Mouse (Mus musculus) lung, adult 2 months (tissue): ENCODE results near the gene A830031A19Rik. TPM values are rescaled to one million over a fixed set of nuclear protein-coding genes. Genes with fewer than 3 reads are reported as not detected.

Experiments used
- DNase-seq: peaks from one replicate; pipeline ENCODE4 v3.0.0; 2022
- H3K4me1 ChIP-seq: fragments of 200-500 bp; 2 replicates; pipeline ENCODE4 v1.6.1; 2011; ENCODE audit warnings: low read length; ENCODE audit not compliant: control insufficient read depth, insufficient read depth
- H3K4me3 ChIP-seq: fragments of 200-500 bp; replicated peaks from 2 replicates; pipeline ENCODE3; 2011; ENCODE audit warnings: low read depth, mild to moderate bottlenecking, control low read depth, low read length; ENCODE audit errors: extremely low read depth
- CTCF ChIP-seq: fragments of 200-500 bp; IDR thresholded peaks from 2 replicates; pipeline ENCODE4 v1.5.1; 2011; ENCODE audit warnings: mild to moderate bottlenecking, low read length, control low read depth; ENCODE audit not compliant: insufficient read depth
- POLR2A ChIP-seq: fragments of 200-500 bp; IDR thresholded peaks from 2 replicates; pipeline ENCODE4 v1.6.1; 2011; ENCODE audit warnings: low read depth, mild to moderate bottlenecking, control low read depth, low read length, borderline replicate concordance; ENCODE audit errors: extremely low read depth
- WGBS: fragments of 180-500 bp; shearing (Covaris S2); methylation state at CpG from one replicate; pipeline ENCODE4 v1.1.7; 2018; 5-methylcytosine and 5-hydroxymethylcytosine counted together
- polyA plus RNA-seq: library from polyadenylated mRNA; depleted of rRNA; stranded (reverse); fragments of >200 nt; gene quantifications from 2 replicates; pipeline ENCODE4 v1.2.3, GENCODE M21; 2012; rRNA removed

The A830031A19Rik gene
- polyA plus RNA-seq, 1 experiment, result not detected

DNA sequence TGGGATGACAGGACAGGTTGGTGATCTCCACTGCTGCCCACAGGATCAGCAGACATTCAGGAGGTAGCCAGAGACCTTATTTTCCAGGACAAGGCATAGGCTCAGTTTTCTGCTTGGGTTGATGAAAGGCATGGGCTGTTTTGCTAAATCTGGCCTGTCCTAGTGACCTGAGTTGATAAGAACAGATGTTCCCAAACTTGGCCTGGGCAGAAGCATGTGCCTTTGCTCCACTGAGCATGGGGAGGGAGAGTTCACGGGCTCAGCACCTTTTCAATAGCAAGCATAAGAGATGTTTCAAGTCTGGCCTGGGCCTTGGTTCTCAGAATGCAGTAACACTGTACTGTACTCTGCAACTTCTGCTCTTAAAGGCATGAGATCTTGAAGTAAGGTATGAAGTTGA is 54.1 kb downstream of the A830031A19Rik start:
- Histone ChIP-seq H3K4me3 (no peak overlapping the region), H3K4me1 (no peaks in the 10 kb centered on the region)
- DNase-seq, result no peak
- 68% methylated on average over 1 of the region's 1 CpGs for WGBS
- no peak for TF ChIP-seq POLR2A
- TF ChIP-seq CTCF, result no peak

DNA sequence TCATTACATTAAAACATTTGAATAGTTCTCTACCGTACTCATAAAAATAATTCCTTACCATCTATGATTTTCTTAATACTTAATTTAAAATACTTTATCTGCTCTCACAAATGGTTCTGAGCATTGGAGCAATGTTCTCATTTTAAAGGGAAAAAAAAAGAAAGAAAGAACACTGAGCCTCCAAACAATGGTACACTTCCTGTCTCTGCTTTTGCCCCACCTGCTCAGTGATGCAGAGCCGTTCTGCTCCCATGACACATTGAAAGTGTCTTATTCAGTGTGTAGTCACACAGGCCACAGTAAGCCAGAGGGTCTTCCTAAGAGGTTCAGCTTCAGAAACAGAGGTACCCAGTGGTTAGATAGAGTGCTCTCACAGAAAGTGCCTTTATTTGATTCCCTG is 56.1 kb downstream of the A830031A19Rik start:
- TF ChIP-seq POLR2A (no peak), CTCF (no peak)
- H3K4me1 ChIP-seq, result no peaks in the 10 kb centered on the region
- DNase-seq, result no peak
- WGBS, result 64% methylated on average over 2 of the region's 2 CpGs
- H3K4me3 ChIP-seq, result no peak overlapping the region

DNA sequence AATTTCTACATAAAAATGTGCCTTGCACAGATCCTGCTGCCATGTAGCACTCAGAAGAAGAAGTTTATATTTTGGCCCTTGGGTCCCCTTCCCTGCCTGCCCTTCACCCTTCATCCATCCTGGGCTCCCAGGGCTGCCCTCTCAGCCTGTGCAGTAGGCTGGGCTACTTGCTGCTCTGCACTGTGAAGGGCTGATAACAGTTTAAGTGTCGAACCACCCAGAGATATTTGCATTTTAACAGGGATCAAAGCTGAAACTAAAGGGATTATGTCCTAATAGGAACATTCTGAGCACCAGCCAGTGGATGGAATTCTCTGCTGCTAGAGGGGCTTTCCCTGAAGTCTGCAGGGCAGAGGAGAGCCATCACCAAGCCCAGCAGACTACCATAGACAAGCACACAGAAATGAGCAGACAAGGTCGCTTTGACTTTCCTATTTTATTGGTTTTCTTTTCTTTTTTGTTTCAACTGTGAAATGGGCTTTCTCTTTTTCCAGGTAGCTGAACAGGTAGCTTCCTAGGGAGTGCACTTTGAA is 58.1 kb downstream of the A830031A19Rik start:
- no peak for DNase-seq
- no peak for TF ChIP-seq POLR2A
- no peak for TF ChIP-seq CTCF
- Histone ChIP-seq H3K4me1 (no peaks in the 10 kb centered on the region), H3K4me3 (no peak overlapping the region)
- 35% methylated on average over 2 of the region's 2 CpGs for WGBS

DNA sequence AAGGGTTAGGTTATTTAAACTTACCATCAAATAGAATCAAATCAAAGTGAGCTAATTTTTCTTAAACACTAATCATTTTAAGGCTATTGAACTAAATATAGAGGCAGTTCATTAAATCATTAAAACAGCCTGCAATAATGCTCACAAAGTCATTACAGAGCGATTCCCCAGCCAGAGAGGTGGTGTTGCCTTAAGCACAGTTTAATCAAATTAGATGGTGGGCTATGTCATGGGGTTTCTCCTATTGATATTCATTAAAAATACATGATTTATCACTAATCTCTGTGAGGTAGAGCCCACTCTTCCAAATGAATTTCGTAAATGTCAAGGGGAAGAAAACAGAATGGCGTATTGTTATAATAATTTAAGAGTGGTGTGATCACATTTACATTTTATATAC is 58.8 kb downstream of the A830031A19Rik start:
- Histone ChIP-seq H3K4me1 (no peaks in the 10 kb centered on the region), H3K4me3 (no peak overlapping the region)
- 84% methylated on average over 3 of the region's 3 CpGs for WGBS
- TF ChIP-seq CTCF (no peak), POLR2A (no peak)
- no peak for DNase-seq

- no peak for TF ChIP-seq POLR2A
- Histone ChIP-seq H3K4me1 (no peaks in the 10 kb centered on the region), H3K4me3 (no peak overlapping the region)
- no peak for DNase-seq
- WGBS, result 68% methylated on average over 5 of the region's 5 CpGs
These were observed 60.2 kb downstream of the A830031A19Rik start for GRCm38 (mm10) chr11:24014642-24015041.

DNA sequence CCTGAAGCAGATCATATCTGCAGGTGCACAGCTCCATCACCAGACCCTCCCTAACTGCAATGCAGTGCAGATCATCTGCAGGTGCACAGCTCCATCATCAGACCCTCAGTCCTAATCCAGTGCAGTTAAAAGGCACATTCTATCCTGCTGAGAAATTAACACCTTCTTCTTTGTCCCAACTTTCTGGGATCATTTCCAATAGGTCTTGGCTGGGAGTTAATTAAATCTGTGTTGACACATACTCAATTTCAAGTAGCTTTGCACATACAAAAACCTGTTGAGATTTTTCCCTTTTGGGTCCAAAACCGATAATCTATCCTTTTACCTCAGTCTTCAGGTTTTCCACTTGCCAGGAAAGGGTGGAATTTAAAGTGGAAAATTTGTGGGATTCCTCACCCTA is 62.6 kb downstream of the A830031A19Rik start:
- TF ChIP-seq POLR2A, result no peak
- WGBS, result 63% methylated on average over 1 of the region's 1 CpGs
- DNase-seq, result no peak
- H3K4me3 ChIP-seq, result no peak overlapping the region
- H3K4me1 ChIP-seq, result no peaks in the 10 kb centered on the region

DNA sequence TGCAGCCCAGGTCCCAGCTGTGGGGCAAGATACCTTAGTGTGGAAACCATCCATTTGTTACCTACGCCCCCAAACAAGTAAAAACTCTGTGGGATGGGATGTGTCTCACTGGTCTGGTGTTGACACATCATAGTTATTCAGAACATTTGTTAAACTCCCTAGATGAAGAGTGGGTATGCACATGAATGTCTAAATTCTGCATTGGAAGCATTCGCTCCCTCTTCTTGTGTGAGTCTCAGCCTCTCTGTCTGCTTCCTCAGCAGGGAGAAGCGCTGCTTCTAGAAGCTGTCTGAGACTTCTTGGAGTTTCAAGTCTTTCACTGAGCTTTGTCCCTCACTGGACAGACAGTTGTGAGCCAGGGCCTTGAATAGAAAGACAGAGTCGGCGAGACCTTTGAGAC is 65.9 kb downstream of the A830031A19Rik start:
- 85% methylated on average over 5 of the region's 5 CpGs for WGBS
- no peak for TF ChIP-seq CTCF
- no peak for TF ChIP-seq POLR2A

DNA sequence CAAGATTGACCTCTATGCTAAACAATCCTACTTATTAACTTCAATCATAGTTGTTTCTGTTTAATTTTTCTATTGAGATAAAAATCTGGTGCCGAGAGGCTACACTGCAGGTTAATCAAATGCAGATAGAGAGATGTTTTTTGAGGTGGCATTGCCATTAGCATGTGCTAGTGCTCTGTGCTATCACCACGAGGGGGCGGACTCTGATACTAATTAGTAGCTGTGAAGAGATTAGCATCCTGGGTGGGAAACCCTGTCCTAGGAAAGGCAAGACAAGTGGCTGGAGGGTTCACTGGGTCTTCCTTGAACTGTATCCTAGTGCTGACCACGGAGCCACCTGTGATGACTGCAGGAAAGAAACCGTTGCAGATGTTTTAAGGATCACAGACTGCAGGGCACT is 66.6 kb downstream of the A830031A19Rik start:
- H3K4me3 ChIP-seq, result no peak overlapping the region
- 36% methylated on average over 5 of the region's 5 CpGs for WGBS
- DNase-seq, result no peak
- TF ChIP-seq CTCF, result no peak
- TF ChIP-seq POLR2A, result no peak
- no peaks in the 10 kb centered on the region for H3K4me1 ChIP-seq

More for the DNA sequence above, 65.9 kb downstream of the A830031A19Rik start:
- Histone ChIP-seq H3K4me1 (no peaks in the 10 kb centered on the region), H3K4me3 (no peak overlapping the region)
- no peak for DNase-seq

- Histone ChIP-seq H3K4me1 (no peaks in the 10 kb centered on the region), H3K4me3 (no peak overlapping the region)
- WGBS, result 79% methylated on average over 15 of the region's 15 CpGs
- no peak for DNase-seq
- no peak for TF ChIP-seq CTCF
- no peak for TF ChIP-seq POLR2A
These were observed 69.3 kb downstream of the A830031A19Rik start for GRCm38 (mm10) chr11:24005445-24006156.

DNA sequence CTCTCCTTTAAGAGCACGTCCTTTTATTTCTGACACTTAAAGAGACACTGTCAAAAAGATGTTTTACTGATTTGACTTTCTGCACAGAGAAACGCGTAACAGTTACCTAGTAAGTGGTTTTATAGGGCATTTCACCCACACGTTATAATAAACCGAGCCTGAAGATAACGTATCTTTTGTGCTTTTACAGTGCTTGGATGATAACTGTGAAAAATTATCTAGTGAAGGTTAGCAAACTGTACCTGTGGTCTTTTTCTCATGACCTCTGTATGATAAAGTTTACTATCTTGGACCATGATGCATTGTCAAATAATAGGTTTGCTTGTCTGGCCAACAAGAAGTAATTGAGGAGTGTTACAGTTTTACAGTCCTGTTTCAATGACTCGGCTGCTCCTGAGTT is 74.2 kb downstream of the A830031A19Rik start:
- WGBS, result 51% methylated on average over 7 of the region's 7 CpGs
- no peak overlapping the region for H3K4me3 ChIP-seq
- TF ChIP-seq POLR2A (no peak), CTCF (no peak)
- no peak for DNase-seq
- no peaks in the 10 kb centered on the region for H3K4me1 ChIP-seq

Other genes with a start within 250 kb of the A830031A19Rik start
- gene Papolg, start 179.8 kb downstream of the A830031A19Rik start, polyA plus RNA-seq, result 2.6 and 3.7 TPM in 2 replicates
- gene Bcl11a, start 3.0 kb upstream of the A830031A19Rik start, polyA plus RNA-seq, result 0.96 and 1.5 TPM in 2 replicates